Mouse (Mus musculus): ENCODE measurements around the gene Pgd.
A peak's percentile ranks its signal among the peaks of the same experiment; 100 is the strongest.

The Pgd gene

GRCm38 (mm10) chr4:149168016-149168415 is 1.4 kb upstream of the Pgd start:
- no peak for DNase-seq (ENCODE audit: low read depth, low spot score)

DNA sequence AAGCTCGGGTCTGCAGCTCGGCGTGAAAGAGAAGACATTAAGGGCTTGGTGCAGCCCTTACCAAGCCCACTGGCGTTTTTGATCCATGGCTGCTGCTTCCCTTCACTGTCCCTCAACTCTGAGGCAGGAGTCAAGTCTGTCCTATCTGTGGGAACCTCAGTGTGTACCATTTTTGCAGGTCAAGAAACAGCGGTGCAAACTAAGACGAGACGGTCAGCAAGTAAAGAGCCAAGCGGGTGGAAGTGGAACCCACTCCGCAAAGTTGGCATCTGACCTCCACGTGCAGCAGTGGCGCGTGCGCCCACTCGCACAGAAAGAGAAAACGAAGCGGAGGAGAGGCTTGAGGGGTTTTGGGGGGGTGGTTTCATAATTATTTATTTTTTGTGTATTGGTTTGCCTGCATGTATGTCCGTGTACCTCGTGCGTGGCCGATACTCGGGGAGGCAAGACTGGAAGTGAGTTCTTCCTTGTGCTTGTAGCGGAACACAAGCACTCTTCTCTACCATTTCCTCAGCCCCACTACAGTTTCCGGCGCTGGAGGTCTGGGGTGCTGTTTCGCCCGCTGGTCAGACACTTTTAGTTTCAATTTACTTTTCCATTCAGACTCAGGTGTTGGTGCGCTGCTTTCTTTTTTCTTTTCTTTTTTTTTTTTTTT is 513 bp upstream of the Pgd start:
- no peak for DNase-seq (ENCODE audit: low read depth, low spot score)

- no peak for DNase-seq (ENCODE audit: low read depth, low spot score)
These were observed 2.4 kb downstream of the Pgd start for GRCm38 (mm10) chr4:149164150-149164549.

- DNase-seq (ENCODE audit: low read depth, low spot score), result no peak
These were observed 3.4 kb downstream of the Pgd start for GRCm38 (mm10) chr4:149163196-149163595.

- no peak for DNase-seq (ENCODE audit: low read depth, low spot score)
These were observed 5.4 kb downstream of the Pgd start for GRCm38 (mm10) chr4:149161166-149161565.

- no peak for DNase-seq (ENCODE audit: low read depth, low spot score)
These were observed 6.7 kb downstream of the Pgd start for GRCm38 (mm10) chr4:149159891-149160290.

- no peak for DNase-seq (ENCODE audit: low read depth, low spot score)
These were observed 7.4 kb downstream of the Pgd start for GRCm38 (mm10) chr4:149159203-149159602.

GRCm38 (mm10) chr4:149157415-149157973 is 9.1 kb downstream of the Pgd start:
- DNase-seq (ENCODE audit: low read depth, low spot score), result no peak

GRCm38 (mm10) chr4:149155711-149156110 is 10.9 kb downstream of the Pgd start:
- no peak for DNase-seq (ENCODE audit: low read depth, low spot score)

- no peak for DNase-seq (ENCODE audit: low read depth, low spot score)
These were observed 11.7 kb downstream of the Pgd start for GRCm38 (mm10) chr4:149154859-149155258.

GRCm38 (mm10) chr4:149150721-149151120 is 15.8 kb downstream of the Pgd start:
- DNase-seq (ENCODE audit: low read depth, low spot score), result no peak

DNA sequence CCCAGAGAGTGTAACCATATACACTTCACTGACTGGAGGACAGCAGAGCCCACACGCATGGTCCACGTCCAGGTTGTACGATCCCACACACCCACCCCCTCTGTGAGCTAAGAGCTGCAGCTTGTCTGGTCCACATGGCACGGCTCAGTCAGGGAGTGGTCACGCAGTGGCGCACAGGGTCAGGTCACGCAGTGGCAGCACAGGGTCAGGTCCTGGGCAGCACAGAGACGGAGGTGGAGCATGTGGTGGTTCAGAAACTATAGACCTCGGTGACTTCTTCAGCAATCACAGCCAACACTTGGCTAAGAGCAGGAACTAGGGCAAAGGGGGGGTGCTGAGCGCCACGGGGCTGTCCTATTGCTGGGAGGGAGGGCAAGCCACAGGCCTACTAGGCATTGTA is 16.3 kb downstream of the Pgd start:
- no peak for DNase-seq (ENCODE audit: low read depth, low spot score)

DNA sequence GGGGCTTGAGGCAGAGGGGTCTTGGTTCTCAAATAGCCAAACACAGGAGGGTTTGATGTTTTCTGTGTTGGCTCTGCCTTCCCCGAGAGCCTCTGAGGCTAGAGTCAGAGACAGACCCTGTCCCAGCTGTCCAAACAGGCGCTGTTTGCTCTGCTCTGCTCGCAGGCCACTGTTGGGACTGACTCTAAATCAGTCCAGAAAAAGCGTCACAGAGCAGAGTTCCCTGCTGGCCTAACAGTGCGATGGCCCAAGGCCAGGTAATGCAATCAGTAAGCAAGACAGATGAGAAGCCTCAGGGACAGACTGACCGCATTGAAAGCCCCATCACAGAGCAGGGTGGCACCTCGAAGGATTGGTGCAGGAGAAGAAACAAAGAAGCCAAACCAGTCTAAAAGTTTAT is 17.0 kb downstream of the Pgd start:
- no peak for DNase-seq (ENCODE audit: low read depth, low spot score)

DNA sequence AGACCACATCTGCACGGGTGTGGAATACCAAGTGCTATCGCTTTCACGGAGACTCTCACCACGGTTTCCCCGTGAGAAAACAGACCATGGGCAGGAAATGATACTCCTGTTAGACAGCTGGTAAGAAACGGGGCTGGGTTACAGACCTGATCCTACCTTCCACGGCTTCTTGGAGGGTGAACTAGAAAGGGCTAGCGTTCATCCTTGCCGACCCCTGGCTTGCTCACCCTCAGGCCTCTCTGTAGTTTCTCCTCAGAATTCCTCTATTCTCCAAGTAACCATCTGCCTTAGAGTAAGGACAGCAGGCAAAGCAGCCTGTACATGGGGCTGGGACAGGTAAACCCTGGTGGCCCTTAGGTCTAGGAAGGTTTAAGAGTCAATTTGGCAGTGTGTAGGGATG is 17.4 kb downstream of the Pgd start:
- DNase-seq (ENCODE audit: low read depth, low spot score), result no peak

DNA sequence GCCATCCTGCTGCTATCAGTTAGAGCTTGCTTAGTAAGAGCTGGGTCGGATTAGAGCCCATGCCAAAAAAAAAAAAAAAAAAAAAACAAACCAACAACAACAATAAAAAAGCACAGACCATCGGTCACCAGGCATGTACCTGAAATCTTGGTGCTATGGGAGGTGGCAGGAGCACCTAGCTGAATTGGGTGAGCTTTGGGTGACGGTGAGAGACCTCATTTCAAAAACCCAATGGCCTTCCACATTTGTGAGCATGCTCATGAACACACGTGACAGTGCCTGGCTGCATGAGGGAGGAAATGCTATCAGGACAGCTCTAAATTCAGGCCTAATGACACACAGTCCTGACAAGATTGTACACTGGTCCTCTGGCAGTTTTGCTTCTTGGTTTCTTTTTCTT is 18.5 kb downstream of the Pgd start:
- no peak for DNase-seq (ENCODE audit: low read depth, low spot score)

DNA sequence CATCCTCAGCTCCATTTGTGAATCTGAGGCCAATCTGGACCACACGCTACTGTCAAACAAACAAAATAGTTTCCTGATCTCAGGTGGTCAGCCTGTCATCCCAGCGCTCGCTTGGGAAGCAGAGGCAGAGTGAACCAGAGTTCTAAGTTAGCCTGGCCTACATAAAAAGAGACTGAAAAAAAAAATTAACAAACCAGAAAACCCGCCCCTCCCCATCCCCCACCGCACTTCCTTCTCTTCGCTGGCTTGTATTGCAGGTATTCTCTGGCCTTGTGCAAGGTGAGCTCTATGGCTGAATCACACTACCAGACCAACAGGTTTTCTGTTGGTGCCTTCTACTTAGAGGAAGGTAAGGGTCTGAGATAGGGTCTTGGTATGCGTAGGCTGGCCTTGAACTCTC is 19.0 kb downstream of the Pgd start:
- no peak for DNase-seq (ENCODE audit: low read depth, low spot score)

DNA sequence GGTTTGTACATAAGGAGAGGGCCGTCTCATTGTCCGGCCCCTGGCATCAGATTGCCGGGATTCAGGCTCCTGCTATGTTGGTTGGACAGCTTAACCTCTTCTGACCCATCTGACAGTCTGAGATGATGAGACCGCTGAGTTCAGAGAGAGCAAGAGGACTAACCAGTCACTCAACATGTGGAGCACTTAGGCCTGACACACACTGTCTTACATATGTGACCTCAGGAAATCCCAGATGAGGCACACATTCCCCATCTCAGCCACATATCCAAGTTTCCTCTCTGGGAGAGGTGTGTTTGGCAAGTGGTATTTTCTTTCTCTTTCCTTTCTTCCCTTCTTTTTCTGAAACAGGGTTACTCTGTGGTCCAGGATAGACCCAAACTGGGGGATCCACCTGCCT is 21.4 kb downstream of the Pgd start:
- no peak for DNase-seq (ENCODE audit: low read depth, low spot score)

DNA sequence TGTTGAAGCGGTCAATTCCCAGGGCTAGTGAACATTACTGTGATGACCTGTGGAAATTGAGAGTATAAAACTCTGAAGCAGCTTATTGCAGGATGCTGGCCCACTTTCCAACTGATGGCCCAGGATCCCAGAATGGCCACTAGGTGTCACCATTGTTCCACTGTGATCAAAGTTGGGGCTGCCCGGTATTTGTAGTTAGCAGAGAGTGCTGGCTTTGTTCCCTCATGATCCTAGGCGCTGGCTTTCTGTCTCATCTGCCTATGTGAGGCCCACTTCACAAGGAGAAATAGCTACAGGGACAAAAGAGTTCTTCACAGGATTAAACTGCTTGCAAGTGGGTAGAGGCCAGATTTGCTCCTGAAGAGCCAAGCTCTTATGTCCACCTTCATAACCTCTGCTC is 22.1 kb downstream of the Pgd start:
- peak; percentile 73 for DNase-seq (ENCODE audit: low read depth, low spot score)

DNA sequence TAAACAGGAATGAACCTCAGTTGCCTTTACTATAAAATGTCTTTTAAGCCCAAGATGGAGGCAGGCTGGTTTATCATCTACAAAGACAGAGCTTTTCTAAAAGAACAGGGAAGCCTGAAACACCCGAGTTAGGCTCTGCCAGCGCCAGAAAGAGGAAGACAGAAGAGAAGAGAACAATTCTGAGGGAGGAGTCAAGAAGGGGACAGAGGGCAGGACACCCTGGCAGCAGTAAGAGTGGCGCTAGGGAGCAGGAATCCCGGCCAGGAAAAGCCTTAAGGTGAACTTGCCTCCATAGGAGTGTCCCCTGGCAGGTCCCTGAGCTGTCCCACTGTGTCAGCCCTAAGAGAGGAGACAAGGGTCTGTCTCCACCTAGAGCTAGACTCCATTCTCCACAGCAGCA is 23.0 kb downstream of the Pgd start:
- no peak for DNase-seq (ENCODE audit: low read depth, low spot score)

GRCm38 (mm10) chr4:149138515-149138914 is 28.1 kb downstream of the Pgd start:
- no peak for DNase-seq (ENCODE audit: low read depth, low spot score)

GRCm38 (mm10) chr4:149136982-149137770 is 29.4 kb downstream of the Pgd start, which contains the start of gene Cenps:
TSS of gene Cenps (minus strand) at chr4:149137629.
- peak; percentile 74 for DNase-seq (ENCODE audit: low read depth, low spot score)

GRCm38 (mm10) chr4:149136116-149136850 is 30.3 kb downstream of the Pgd start:
- DNase-seq (ENCODE audit: low read depth, low spot score), result no peak

Measured in retina, adult 2 months (tissue).